Mouse (Mus musculus) testis, adult 2 months (tissue): Measurements from ENCODE around the gene Agap3. TPM values are rescaled to one million over a fixed set of nuclear protein-coding genes. Genes with fewer than 3 reads are reported as not detected.

ENCODE experiments used
- H3K27ac ChIP-seq: fragments of 200-500 bp; 2 replicates; pipeline ENCODE4 v1.5.1; 2012; ENCODE audit warnings: low read depth, low read length; ENCODE audit not compliant: control insufficient read depth, insufficient read depth
- H3K27me3 ChIP-seq: fragments of 200-500 bp; 2 replicates; pipeline ENCODE4 v1.6.1; 2012; ENCODE audit warnings: mild to moderate bottlenecking, low read length, moderate library complexity; ENCODE audit not compliant: control insufficient read depth, insufficient read depth
- H3K36me3 ChIP-seq: fragments of 200-500 bp; 2 replicates; pipeline ENCODE4 v1.6.1; 2012; ENCODE audit warnings: mild to moderate bottlenecking, low read length; ENCODE audit not compliant: control insufficient read depth, insufficient read depth
- H3K4me1 ChIP-seq: fragments of 200-500 bp; 2 replicates; pipeline ENCODE4 v1.6.1; 2012; ENCODE audit warnings: low read length; ENCODE audit not compliant: control insufficient read depth, insufficient read depth
- H3K4me3 ChIP-seq: fragments of 200-500 bp; 2 replicates; pipeline ENCODE4 v1.5.1; 2012; ENCODE audit warnings: low read depth, mild to moderate bottlenecking, low read length, moderate library complexity, mixed read lengths; ENCODE audit not compliant: control insufficient read depth
- CTCF ChIP-seq: fragments of 200-500 bp; IDR thresholded peaks from 2 replicates; pipeline ENCODE4 v1.5.1; 2012; ENCODE audit warnings: low read depth, mild to moderate bottlenecking, inconsistent platforms, low read length, moderate library complexity; ENCODE audit not compliant: control insufficient read depth, insufficient read depth, insufficient replicate concordance
- POLR2A ChIP-seq: fragments of 200-500 bp; IDR thresholded peaks from 2 replicates; pipeline ENCODE4 v1.6.1; 2012; ENCODE audit warnings: low read depth, mild to moderate bottlenecking, inconsistent platforms, low read length, moderate library complexity; ENCODE audit not compliant: control insufficient read depth
- polyA plus RNA-seq: library from polyadenylated mRNA; depleted of rRNA; stranded (reverse); fragments of >200 nt; gene quantifications from 2 replicates; pipeline ENCODE4 v1.2.3, GENCODE M21; 2012

The Agap3 gene
- polyA plus RNA-seq, 1 experiment: 29.5 TPM

- H3K4me3 ChIP-seq: no peak overlapping the region
- peaks cover 2% of the 10 kb centered on the region; the same call in 1 of the 2 replicates for H3K4me1 ChIP-seq
- H3K36me3 ChIP-seq: no peaks in the 10 kb centered on the region
- H3K27ac ChIP-seq: no peak overlapping the region
- H3K27me3 ChIP-seq: no peaks in the 10 kb centered on the region
- no peak for TF ChIP-seq POLR2A
Observed at GRCm38 (mm10) chr5:24536511-24536910, 84.5 kb downstream of the Agap3 start.

- Histone ChIP-seq H3K4me1 (peaks cover 2% of the 10 kb centered on the region; the same call in 1 of the 2 replicates), H3K27ac (no peak overlapping the region), H3K4me3 (no peak overlapping the region), H3K27me3 (no peaks in the 10 kb centered on the region), H3K36me3 (no peaks in the 10 kb centered on the region)
- no peak for TF ChIP-seq POLR2A
- no peak for TF ChIP-seq CTCF
Observed at GRCm38 (mm10) chr5:24537618-24538017, 85.6 kb downstream of the Agap3 start.

GRCm38 (mm10) chr5:24539571-24540296 is 87.8 kb downstream of the Agap3 start:
- Histone ChIP-seq H3K4me1 (peaks cover 2% of the 10 kb centered on the region; the same call in 1 of the 2 replicates), H3K27ac (no peak overlapping the region), H3K4me3 (no peak overlapping the region), H3K27me3 (no peaks in the 10 kb centered on the region), H3K36me3 (no peaks in the 10 kb centered on the region)
- TF ChIP-seq CTCF (no peak), POLR2A (no peak)

- H3K4me3 ChIP-seq: no peak within 1 kb of the TSS
- H3K36me3 ChIP-seq: no peaks in the 10 kb centered on the region
- TF ChIP-seq POLR2A (no peak), CTCF (no peak)
- H3K27ac ChIP-seq: no peak within 1 kb of the TSS
- H3K27me3 ChIP-seq: no peaks in the 10 kb centered on the region
- H3K4me1 ChIP-seq: peaks cover 2% of the 10 kb centered on the region; the same call in 1 of the 2 replicates
Observed at GRCm38 (mm10) chr5:24540387-24541143, 88.6 kb downstream of the Agap3 start, which contains the start of gene Asb10. Asb10 (minus strand) TSS chr5:24540978.

- Histone ChIP-seq H3K27me3 (no peaks in the 10 kb centered on the region), H3K4me3 (no peak overlapping the region), H3K4me1 (peaks cover 2% of the 10 kb centered on the region; the same call in 1 of the 2 replicates), H3K36me3 (no peaks in the 10 kb centered on the region), H3K27ac (no peak overlapping the region)
- TF ChIP-seq CTCF (no peak), POLR2A (no peak)
Observed at GRCm38 (mm10) chr5:24541144-24541569, 89.2 kb downstream of the Agap3 start.

- no peak for TF ChIP-seq CTCF
- TF ChIP-seq POLR2A: no peak
- Histone ChIP-seq H3K4me3 (no peak overlapping the region), H3K4me1 (peaks cover 2% of the 10 kb centered on the region; the same call in 1 of the 2 replicates), H3K27ac (no peak overlapping the region), H3K27me3 (no peaks in the 10 kb centered on the region), H3K36me3 (no peaks in the 10 kb centered on the region)
Observed at GRCm38 (mm10) chr5:24542643-24543042, 90.7 kb downstream of the Agap3 start.

- H3K4me1 ChIP-seq: peaks cover 6% of the 10 kb centered on the region
- H3K27me3 ChIP-seq: no peaks in the 10 kb centered on the region
- H3K36me3 ChIP-seq: no peaks in the 10 kb centered on the region
- H3K27ac ChIP-seq: no peak overlapping the region
- TF ChIP-seq POLR2A: no peak
- no peak for TF ChIP-seq CTCF
- no peak overlapping the region for H3K4me3 ChIP-seq
Observed at GRCm38 (mm10) chr5:24550598-24551316, 98.8 kb downstream of the Agap3 start.
